Mouse (Mus musculus) MEL (cell line): ENCODE measurements around the gene Hcrt.
A peak's percentile ranks its signal among the peaks of the same experiment; 100 is the strongest.

ENCODE experiments used
- EP300 ChIP-seq, 2 experiments: IDR thresholded peaks; 2 replicates each; pipeline ENCODE4 v1.6.1; 2011; ENCODE audit warnings: improper control_type of control experiment in 2 of 2, low read length in 2 of 2, low read depth in 1 of 2, mild to moderate bottlenecking in 1 of 2
- GABPA ChIP-seq: IDR thresholded peaks from 2 replicates; pipeline ENCODE4 v1.6.1; 2012; ENCODE audit warnings: low read depth, mild to moderate bottlenecking, inconsistent platforms, low read length, improper control_type of control experiment, moderate library complexity
- MEF2A ChIP-seq: IDR thresholded peaks from 2 replicates; pipeline ENCODE4 v1.6.1; 2014; ENCODE audit warnings: low read depth, mild to moderate bottlenecking, inconsistent platforms, low read length, improper control_type of control experiment; ENCODE audit not compliant: poor library complexity, insufficient replicate concordance, severe bottlenecking; ENCODE audit errors: extremely low read depth
- NELFE ChIP-seq: IDR thresholded peaks from 2 replicates; pipeline ENCODE4 v1.6.1; 2011; ENCODE audit warnings: low read depth, low read length, improper control_type of control experiment
- POLR2A ChIP-seq, 2 experiments: IDR thresholded peaks; 2 replicates each; pipeline ENCODE4 v1.6.1; 2011 to 2012; ENCODE audit warnings: low read length in 2 of 2, mild to moderate bottlenecking in 2 of 2, control low read depth in 1 of 2, improper control_type of control experiment in 1 of 2, low read depth in 1 of 2, moderate library complexity in 1 of 2; ENCODE audit not compliant: control insufficient read depth in 1 of 2, insufficient read depth in 1 of 2, poor library complexity in 1 of 2
- POLR2AphosphoS2 ChIP-seq: IDR thresholded peaks from 2 replicates; pipeline ENCODE4 v1.6.1; 2011; ENCODE audit warnings: low read length, improper control_type of control experiment
- POLR2AphosphoS5 ChIP-seq: IDR thresholded peaks from 2 replicates; pipeline ENCODE4 v1.6.1; 2012; ENCODE audit warnings: low read depth, borderline replicate concordance, mild to moderate bottlenecking, inconsistent platforms, low read length, moderate library complexity, mixed read lengths
- TAL1 ChIP-seq: IDR thresholded peaks from 2 replicates; pipeline ENCODE4 v1.6.1; 2012; ENCODE audit warnings: mild to moderate bottlenecking, inconsistent platforms, low read length, moderate library complexity, mixed read lengths
- TCF12 ChIP-seq: IDR thresholded peaks from 2 replicates; pipeline ENCODE4 v1.6.1; 2014; ENCODE audit warnings: low read depth, mild to moderate bottlenecking, inconsistent platforms, low read length, improper control_type of control experiment, moderate library complexity
- ZC3H11A ChIP-seq: IDR thresholded peaks from 2 replicates; pipeline ENCODE4 v1.6.1; 2012; ENCODE audit warnings: low read depth, mild to moderate bottlenecking, inconsistent platforms, low read length, improper control_type of control experiment

GRCm38 (mm10) chr11:100770646-100771408, 8.1 kb upstream of the Hcrt start, which contains the start of gene Ghdc:
- TF ChIP-seq POLR2AphosphoS5 (no peak), NELFE (peak; percentile 34; the same call in 1 of the 2 replicates), TAL1 (no peak), TCF12 (0 out of 2 replicates have a peak, but pooled peaks have one; percentile 9), POLR2AphosphoS2 (no peak), POLR2A (IDR thresholded peaks at IDR 0.05; ENCODE audit: control insufficient read depth in 1 of 2, insufficient read depth in 1 of 2, low read depth in 1 of 2, low read length in 2 of 2, poor library complexity in 1 of 2) (peak in 1 of 2 experiments; percentile 69; a peak in 2 of 4 replicates), ZC3H11A (no peak), MEF2A (no peak), GABPA (no peak), EP300 (IDR thresholded peaks at IDR 0.05; ENCODE audit: low read depth in 1 of 2, low read length in 2 of 2) (0 out of 4 replicates have a peak, but pooled peaks of 1 of the 2 experiments have one; percentile 18)
